Mouse (Mus musculus) neural tube, embryonic 11.5 days (tissue): Measurements from ENCODE around the gene Spin2d. TPM values are rescaled to one million over a fixed set of nuclear protein-coding genes. Genes with fewer than 3 reads are reported as not detected.

ENCODE experiments used
- polyA plus RNA-seq: library from polyadenylated mRNA; unstranded; fragments of >200 nt; fragmentation: Nextera tagmentation; extraction: Ambion mirVana; gene quantifications from 2 replicates; pipeline ENCODE4 v1.2.1, GENCODE M21; 2014

Gene Spin2d
- polyA plus RNA-seq, 1 experiment from 2014 or later = not detected

Other genes with a start within 250 kb of the Spin2d start
- 4.2 and 5.3 TPM in 2 replicates for gene Zfp185, start 189.7 kb downstream of the Spin2d start, polyA plus RNA-seq
- 0.20 TPM in 1 of 2 replicates, not detected in the other for gene Pnma5, start 139.9 kb downstream of the Spin2d start, polyA plus RNA-seq
- 0.25 and 0.68 TPM in 2 replicates for gene Pnma3, start 112.2 kb downstream of the Spin2d start, polyA plus RNA-seq
- 0.20 and 0.73 TPM in 2 replicates for gene Xlr4a, start 94.5 kb downstream of the Spin2d start, polyA plus RNA-seq
- 3.3 and 4.1 TPM in 2 replicates for gene Xlr3a, start 79.9 kb downstream of the Spin2d start, polyA plus RNA-seq
- not detected in 2 replicates for gene Gm14685, start 59.9 kb downstream of the Spin2d start, polyA plus RNA-seq
- gene Xlr5b, start 28.2 kb downstream of the Spin2d start, polyA plus RNA-seq = not detected in 2 replicates
- not detected in 2 replicates for gene DXBay18, start 27.5 kb downstream of the Spin2d start, polyA plus RNA-seq
- gene Xlr3b, start 15.2 kb upstream of the Spin2d start, polyA plus RNA-seq = 16.6 and 18.2 TPM in 2 replicates
- 0.38 and 0.64 TPM in 2 replicates for gene Xlr4b, start 37.3 kb upstream of the Spin2d start, polyA plus RNA-seq
- gene F8a, start 51.3 kb upstream of the Spin2d start, polyA plus RNA-seq = 16.9 and 19.0 TPM in 2 replicates
- 0.19 and 0.93 TPM in 2 replicates for gene Xlr4c, start 66.1 kb upstream of the Spin2d start, polyA plus RNA-seq
- gene Xlr3c, start 88.4 kb upstream of the Spin2d start, polyA plus RNA-seq = 0.17 and 0.37 TPM in 2 replicates
- not detected in 2 replicates for gene Xlr5a, start 116.0 kb upstream of the Spin2d start, polyA plus RNA-seq
- not detected in 2 replicates for gene Xlr5c, start 116.0 kb upstream of the Spin2d start, polyA plus RNA-seq
- gene Gm45015, start 159.9 kb upstream of the Spin2d start, polyA plus RNA-seq = not detected in 2 replicates
- 18.1 and 21.3 TPM in 2 replicates for gene Zfp275, start 165.6 kb upstream of the Spin2d start, polyA plus RNA-seq
- not detected in 2 replicates for gene Gm18336, start 221.7 kb upstream of the Spin2d start, polyA plus RNA-seq
- gene Zfp92, start 234.1 kb upstream of the Spin2d start, polyA plus RNA-seq = not detected in 2 replicates